Mouse (Mus musculus) CH12.LX (cell line): ENCODE measurements around the gene Nr4a3. TPM values are rescaled to one million over a fixed set of nuclear protein-coding genes. Genes with fewer than 3 reads are reported as not detected.

ENCODE experiments used
- DNase-seq: peaks from one replicate; pipeline ENCODE4 v3.0.0-alpha.2; 2013; ENCODE audit errors: extremely low read depth
- H3K27ac ChIP-seq: 2 replicates; pipeline ENCODE4 v1.5.1; 2012; ENCODE audit warnings: low read depth, mild to moderate bottlenecking, control low read depth, moderate library complexity; ENCODE audit not compliant: insufficient read depth
- H3K27me3 ChIP-seq: replicated peaks from 2 replicates; pipeline ENCODE3; 2012; ENCODE audit warnings: inconsistent platforms
- H3K36me3 ChIP-seq, 2 experiments: replicated peaks in 1 of 2; 2 replicates each; pipeline versions ENCODE3 to v1.6.1; 2012; ENCODE audit warnings: inconsistent platforms in 1 of 2, low read length in 1 of 2, mild to moderate bottlenecking in 1 of 2, mixed read lengths in 1 of 2, moderate library complexity in 1 of 2; ENCODE audit not compliant: control insufficient read depth in 1 of 2, insufficient read depth in 1 of 2
- H3K4me1 ChIP-seq, 2 experiments: 2 replicates each; pipeline ENCODE4 v1.6.1; 2012; ENCODE audit warnings: inconsistent platforms in 1 of 2, moderate library complexity in 1 of 2; ENCODE audit not compliant: insufficient read depth in 2 of 2, control insufficient read depth in 1 of 2
- H3K4me2 ChIP-seq: 2 replicates; pipeline ENCODE4 v1.6.1; 2012; ENCODE audit warnings: low read depth, mild to moderate bottlenecking, control low read depth; ENCODE audit not compliant: poor library complexity, insufficient read depth, severe bottlenecking
- H3K4me3 ChIP-seq, 3 experiments: fragments of 150-350 bp in 1 of 3; sonication (generic) in 1 of 3; replicated peaks in 1 of 3; 2 replicates each; pipeline versions ENCODE3 to v1.5.1; 2011 to 2012; ENCODE audit warnings: low read depth in 2 of 3, low read length in 2 of 3, mild to moderate bottlenecking in 2 of 3, moderate library complexity in 2 of 3, control low read depth in 1 of 3, improper control_type of control experiment in 1 of 3, inconsistent platforms in 1 of 3, mixed read lengths in 1 of 3; ENCODE audit not compliant: poor library complexity in 1 of 3
- H3K79me2 ChIP-seq: replicated peaks from 2 replicates; pipeline ENCODE4 v1.6.1; 2012; ENCODE audit warnings: mild to moderate bottlenecking, moderate library complexity; ENCODE audit not compliant: control insufficient read depth, poor library complexity, insufficient read depth, severe bottlenecking; ENCODE audit errors: extremely low read depth
- H3K9ac ChIP-seq: 2 replicates; pipeline ENCODE4 v1.6.1; 2012; ENCODE audit warnings: low read depth, mild to moderate bottlenecking, control low read depth, moderate library complexity; ENCODE audit not compliant: insufficient read depth
- H3K9me3 ChIP-seq: replicated peaks from 2 replicates; pipeline ENCODE3; 2012; ENCODE audit warnings: low read length, inconsistent platforms, mixed read lengths
- E2F4 ChIP-seq: IDR thresholded peaks from 2 replicates; pipeline ENCODE4 v1.6.1; 2011; ENCODE audit warnings: low read depth, low read length, improper control_type of control experiment; ENCODE audit not compliant: insufficient replicate concordance
- EP300 ChIP-seq: IDR thresholded peaks from 2 replicates; pipeline ENCODE4 v1.6.1; 2011; ENCODE audit warnings: low read length, improper control_type of control experiment
- IRF4 ChIP-seq: IDR thresholded peaks from 2 replicates; pipeline ENCODE4 v1.6.1; 2014; ENCODE audit warnings: low read depth, mild to moderate bottlenecking, inconsistent platforms, low read length, improper control_type of control experiment
- MAZ ChIP-seq: IDR thresholded peaks from 2 replicates; pipeline ENCODE4 v1.6.1; 2012; ENCODE audit warnings: low read depth, mild to moderate bottlenecking, inconsistent platforms, low read length, improper control_type of control experiment, moderate library complexity
- MEF2A ChIP-seq: IDR thresholded peaks from 2 replicates; pipeline ENCODE4 v1.6.1; 2014; ENCODE audit warnings: low read depth, mild to moderate bottlenecking, inconsistent platforms, low read length, improper control_type of control experiment, borderline replicate concordance
- MYC ChIP-seq: IDR thresholded peaks from 2 replicates; pipeline ENCODE4 v1.6.1; 2011; ENCODE audit warnings: low read depth, mild to moderate bottlenecking, improper control_type of control experiment, low read length
- NELFE ChIP-seq: IDR thresholded peaks from 2 replicates; pipeline ENCODE4 v1.6.1; 2011; ENCODE audit warnings: low read depth, low read length, improper control_type of control experiment
- PAX5 ChIP-seq: IDR thresholded peaks from 2 replicates; pipeline ENCODE4 v1.6.1; 2012; ENCODE audit warnings: low read length, inconsistent platforms, mixed read lengths
- POLR2AphosphoS2 ChIP-seq: IDR thresholded peaks from 2 replicates; pipeline ENCODE4 v1.6.1; 2011; ENCODE audit warnings: low read depth, low read length, improper control_type of control experiment
- SIN3A ChIP-seq: IDR thresholded peaks from 2 replicates; pipeline ENCODE4 v1.6.1; 2012; ENCODE audit warnings: low read length, improper control_type of control experiment, inconsistent platforms
- USF1 ChIP-seq: IDR thresholded peaks from 2 replicates; pipeline ENCODE4 v1.6.1; 2014; ENCODE audit warnings: low read depth, mild to moderate bottlenecking, inconsistent platforms, low read length, improper control_type of control experiment
- ZC3H11A ChIP-seq: IDR thresholded peaks from 2 replicates; pipeline ENCODE4 v1.6.1; 2012; ENCODE audit warnings: low read depth, mild to moderate bottlenecking, inconsistent platforms, low read length, improper control_type of control experiment
- dilution Hi-C: fragments of 300-500 bp; cut with MboI; formaldehyde crosslinking; loops from 2 replicates; pipeline ENCODE4 v1.14.3; 2020; ENCODE audit warnings: low sequenced_read_pairs; ENCODE audit not compliant: extremely low pct_unique_long_range_greater_than_20kb, extremely low pct_ligation_motif_present
- in situ Hi-C: fragments of 300-500 bp; cut with MboI; formaldehyde crosslinking; loops from 3 replicates; pipeline ENCODE4 v1.14.3; 2019; ENCODE audit warnings: low sequenced_read_pairs, low pct_ligation_motif_present, low pct_unique_long_range_greater_than_20kb, mixed read lengths
- polyA plus RNA-seq: library from polyadenylated mRNA; unstranded; fragments of >175 nt; gene quantifications from 2 replicates; pipeline ENCODE4 v1.2.1, GENCODE M21; 2012; ENCODE audit warnings: low read depth; ENCODE audit not compliant: insufficient read length
- total RNA-seq, 2 experiments: library from RNA; depleted of rRNA; stranded (reverse); fragments of 300-350 nt in 1 of 2; fragments of >200 nt in 1 of 2; gene quantifications; 2 replicates each; pipeline ENCODE4 v1.2.3; 2012 to 2014

The Nr4a3 gene
- total and polyA plus RNA-seq, 3 experiments, result 0.04 to 0.32 (median 0.21) TPM

DNA sequence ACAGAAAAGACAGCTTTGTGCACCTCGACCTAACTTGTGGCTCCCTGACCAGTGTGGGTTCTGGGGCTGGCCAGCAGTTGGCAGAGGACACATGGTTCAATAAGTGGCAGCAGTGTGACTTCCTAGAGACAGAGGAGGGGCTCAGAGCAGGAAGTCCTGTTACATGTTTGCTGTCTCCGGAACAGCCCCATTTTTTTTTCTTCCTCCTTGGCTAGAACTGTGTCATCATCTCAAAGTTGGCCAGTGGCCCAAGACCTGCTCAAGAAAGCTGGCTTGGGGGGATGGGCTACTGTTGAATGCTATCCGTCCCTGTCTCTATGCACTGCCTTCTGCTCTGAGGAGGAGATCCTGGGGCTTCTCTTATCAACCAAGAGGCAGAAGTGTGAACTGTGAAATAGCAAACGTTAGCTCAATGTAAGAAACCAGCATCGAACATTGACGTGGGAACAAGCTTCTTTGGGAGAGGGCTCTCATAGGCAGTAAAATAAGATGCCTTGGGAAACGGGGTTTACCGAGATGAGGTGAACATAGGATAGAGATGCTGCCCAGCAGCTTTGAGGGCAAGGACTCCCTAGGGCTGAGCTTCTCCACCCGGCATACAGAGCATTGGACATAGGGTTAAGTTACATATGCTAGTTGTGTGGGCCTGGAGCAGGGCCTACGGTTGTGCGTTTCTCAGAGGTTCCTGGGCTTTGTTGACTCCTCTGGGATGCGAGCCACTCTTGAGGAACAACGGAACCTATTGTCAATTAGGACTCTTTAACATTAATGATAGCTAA lies 31.9 kb downstream of the Nr4a3 start:
- H3K79me2 ChIP-seq, result no peaks in the 10 kb centered on the region
- TF ChIP-seq MEF2A (no peak), USF1 (no peak), IRF4 (no peak), NELFE (no peak), MAZ (no peak), ZC3H11A (no peak), PAX5 (no peak), POLR2AphosphoS2 (no peak)
- TF ChIP-seq, all 38 proteins: peak for 0
- no peak overlapping the region for H3K4me3 ChIP-seq
- H3K36me3 ChIP-seq, result no peaks in the 10 kb centered on the region
- H3K4me2 ChIP-seq, result no peak overlapping the region
- no peaks in the 10 kb centered on the region for H3K9me3 ChIP-seq
- no peak overlapping the region for H3K9ac ChIP-seq
- no peak for DNase-seq
- in situ Hi-C loops, result no loop called here
- dilution Hi-C loops, result no loop called here
- H3K4me1 ChIP-seq, result peaks cover 0 to 12% of the 10 kb centered on the region in 2 experiments; a peak in 2 of 4 replicates
- no peaks in the 10 kb centered on the region for H3K27me3 ChIP-seq
- H3K27ac ChIP-seq, result no peak overlapping the region

DNA sequence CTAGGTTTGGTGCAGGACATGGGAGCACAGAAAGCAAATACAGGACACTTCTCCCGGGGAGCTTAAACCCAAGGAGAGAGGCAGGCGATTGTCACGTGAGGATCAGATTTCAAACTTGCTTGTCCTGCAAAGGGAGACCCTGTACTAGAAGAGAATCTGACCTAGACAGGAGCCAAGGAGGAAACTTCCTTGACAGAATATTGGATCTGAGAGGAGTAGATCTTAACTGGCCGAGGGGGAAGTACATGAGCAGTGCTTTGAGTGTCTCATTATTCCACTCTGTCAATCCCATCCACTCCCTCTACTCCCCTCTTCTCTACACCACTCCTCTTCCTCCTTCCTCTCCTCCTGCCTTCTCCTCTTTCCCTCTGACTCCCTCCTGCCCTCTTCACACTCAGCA lies 33.3 kb downstream of the Nr4a3 start:
- in situ Hi-C loops, result no loop called here

More for the DNA sequence above, 33.3 kb downstream of the Nr4a3 start:
- H3K79me2 ChIP-seq, result no peaks in the 10 kb centered on the region
- dilution Hi-C loops, result no loop called here
- no peaks in the 10 kb centered on the region for H3K36me3 ChIP-seq
- no peak for TF ChIP-seq MEF2A
- TF ChIP-seq MAZ, result no peak
- TF ChIP-seq POLR2AphosphoS2, result no peak
- TF ChIP-seq MYC, result no peak
- no peak for TF ChIP-seq SIN3A
- no peak for TF ChIP-seq IRF4
- TF ChIP-seq PAX5, result no peak
- TF ChIP-seq E2F4, result no peak
- no peak for TF ChIP-seq EP300
- peaks cover 0 to 12% of the 10 kb centered on the region in 2 experiments; a peak in 2 of 4 replicates for H3K4me1 ChIP-seq
- no peaks in the 10 kb centered on the region for H3K9me3 ChIP-seq
- no peak overlapping the region for H3K4me2 ChIP-seq
- H3K9ac ChIP-seq, result no peak overlapping the region
- DNase-seq, result no peak
- no peak overlapping the region for H3K4me3 ChIP-seq
- no peaks in the 10 kb centered on the region for H3K27me3 ChIP-seq
- no peak overlapping the region for H3K27ac ChIP-seq
